Mouse (Mus musculus) layer of hippocampus, postnatal 10 days (tissue): Measurements from ENCODE around the gene Ano10. TPM values are rescaled to one million over a fixed set of nuclear protein-coding genes. Genes with fewer than 3 reads are reported as not detected.
"Not testable (repeated sequence)": the region's sequence is repeated elsewhere in the genome, so short reads cannot be mapped to it uniquely, and the experiment has no call there.

Source experiments
- DNase-seq, 2 experiments: peaks; one replicate each; pipeline ENCODE4 v3.0.0; 2021; ENCODE audit warnings: low spot score in 2 of 2
- long read RNA-seq: library from polyadenylated mRNA; stranded (forward); transcript quantifications from one replicate; pipeline ENCODE4 v2.0.0, GENCODE M21; 2023
- total RNA-seq, 2 experiments: library from RNA; stranded (reverse); gene quantifications; 2 replicates each; pipeline ENCODE4 v1.2.3; 2021

The Ano10 gene
- total RNA-seq, result 10 to 100 TPM; 30.6 to 35.2 TPM
- long read RNA-seq, transcript Ano10-201 (13 exons, 2,653 nt), result major isoform, 17 of 24 reads
- long read RNA-seq, partial matches to known transcripts, result 2 of 24 reads
- long read RNA-seq, other reads (novel, unspliced or antisense), result 5 of 24 reads

- peak; percentile 94 to 96 for DNase-seq
Measured at GRCm38 (mm10) chr9:122294242-122294881, at the start of gene Ano10. TSS of gene Ano10 (minus strand) at chr9:122294423.

- DNase-seq, result no peak
Measured at GRCm38 (mm10) chr9:122343399-122343798, 49.2 kb upstream of the Ano10 start.

GRCm38 (mm10) chr9:122339972-122340371 lies 45.7 kb upstream of the Ano10 start:
- no peak for DNase-seq

GRCm38 (mm10) chr9:122337510-122337931 lies 43.3 kb upstream of the Ano10 start:
- no peak for DNase-seq

GRCm38 (mm10) chr9:122336677-122337076 lies 42.5 kb upstream of the Ano10 start:
- no peak for DNase-seq

GRCm38 (mm10) chr9:122328199-122328598 lies 34.0 kb upstream of the Ano10 start:
- no peak for DNase-seq

GRCm38 (mm10) chr9:122325996-122326395 lies 31.8 kb upstream of the Ano10 start:
- DNase-seq, result no peak

GRCm38 (mm10) chr9:122322356-122322755 lies 28.1 kb upstream of the Ano10 start:
- DNase-seq, result no peak

GRCm38 (mm10) chr9:122320626-122321025 lies 26.4 kb upstream of the Ano10 start:
- DNase-seq, result no peak

GRCm38 (mm10) chr9:122316562-122316961 lies 22.3 kb upstream of the Ano10 start:
- no peak for DNase-seq

GRCm38 (mm10) chr9:122315501-122315900 lies 21.3 kb upstream of the Ano10 start:
- no peak for DNase-seq

- DNase-seq, result no peak
Measured at GRCm38 (mm10) chr9:122314942-122315341, 20.7 kb upstream of the Ano10 start.

- DNase-seq, result no peak
Measured at GRCm38 (mm10) chr9:122314386-122314785, 20.2 kb upstream of the Ano10 start.

- DNase-seq, result not testable (repeated sequence)
Measured at GRCm38 (mm10) chr9:122313128-122313527, 18.9 kb upstream of the Ano10 start.

GRCm38 (mm10) chr9:122312296-122312990 lies 18.2 kb upstream of the Ano10 start:
- DNase-seq, result no peak

GRCm38 (mm10) chr9:122311051-122311760 lies 17.0 kb upstream of the Ano10 start:
- DNase-seq, result no peak

GRCm38 (mm10) chr9:122310613-122311049 lies 16.4 kb upstream of the Ano10 start:
- peak; percentile 86 to 90 for DNase-seq

GRCm38 (mm10) chr9:122309013-122309980 lies 15.1 kb upstream of the Ano10 start:
- DNase-seq, result no peak

- no peak for DNase-seq
Measured at GRCm38 (mm10) chr9:122305302-122305701, 11.1 kb upstream of the Ano10 start.

- no peak for DNase-seq
Measured at GRCm38 (mm10) chr9:122296169-122296568, 1.9 kb upstream of the Ano10 start.

GRCm38 (mm10) chr9:122295396-122295795 lies 1.2 kb upstream of the Ano10 start:
- no peak for DNase-seq
